Mouse (Mus musculus) CH12.LX (cell line): Measurements from ENCODE around the gene Zswim1.

Experiments
- CTCF ChIP-seq, 2 experiments: IDR thresholded peaks in 1 of 2; conservative IDR thresholded peaks in 1 of 2; 2 replicates each; pipeline ENCODE4 v1.5.1; 2011 to 2012; ENCODE audit warnings: low read depth in 2 of 2, low read length in 2 of 2, improper control_type of control experiment in 1 of 2, inconsistent platforms in 1 of 2, mild to moderate bottlenecking in 1 of 2, moderate library complexity in 1 of 2
- E2F4 ChIP-seq: IDR thresholded peaks from 2 replicates; pipeline ENCODE4 v1.6.1; 2011; ENCODE audit warnings: low read depth, low read length, improper control_type of control experiment; ENCODE audit not compliant: insufficient replicate concordance
- MAFK ChIP-seq: IDR thresholded peaks from 2 replicates; pipeline ENCODE4 v1.6.1; 2011; ENCODE audit warnings: low read length, improper control_type of control experiment; ENCODE audit not compliant: insufficient replicate concordance
- POLR2A ChIP-seq: IDR thresholded peaks from 2 replicates; pipeline ENCODE4 v1.6.1; 2011; ENCODE audit warnings: low read depth, mild to moderate bottlenecking, improper control_type of control experiment, low read length
- POLR2AphosphoS2 ChIP-seq: IDR thresholded peaks from 2 replicates; pipeline ENCODE4 v1.6.1; 2011; ENCODE audit warnings: low read depth, low read length, improper control_type of control experiment
- RCOR1 ChIP-seq: conservative IDR thresholded peaks from 2 replicates; pipeline ENCODE4 v1.6.1; 2012; ENCODE audit warnings: low read depth, mild to moderate bottlenecking, inconsistent platforms, low read length, improper control_type of control experiment
- SIN3A ChIP-seq: IDR thresholded peaks from 2 replicates; pipeline ENCODE4 v1.6.1; 2012; ENCODE audit warnings: low read length, improper control_type of control experiment, inconsistent platforms

DNA sequence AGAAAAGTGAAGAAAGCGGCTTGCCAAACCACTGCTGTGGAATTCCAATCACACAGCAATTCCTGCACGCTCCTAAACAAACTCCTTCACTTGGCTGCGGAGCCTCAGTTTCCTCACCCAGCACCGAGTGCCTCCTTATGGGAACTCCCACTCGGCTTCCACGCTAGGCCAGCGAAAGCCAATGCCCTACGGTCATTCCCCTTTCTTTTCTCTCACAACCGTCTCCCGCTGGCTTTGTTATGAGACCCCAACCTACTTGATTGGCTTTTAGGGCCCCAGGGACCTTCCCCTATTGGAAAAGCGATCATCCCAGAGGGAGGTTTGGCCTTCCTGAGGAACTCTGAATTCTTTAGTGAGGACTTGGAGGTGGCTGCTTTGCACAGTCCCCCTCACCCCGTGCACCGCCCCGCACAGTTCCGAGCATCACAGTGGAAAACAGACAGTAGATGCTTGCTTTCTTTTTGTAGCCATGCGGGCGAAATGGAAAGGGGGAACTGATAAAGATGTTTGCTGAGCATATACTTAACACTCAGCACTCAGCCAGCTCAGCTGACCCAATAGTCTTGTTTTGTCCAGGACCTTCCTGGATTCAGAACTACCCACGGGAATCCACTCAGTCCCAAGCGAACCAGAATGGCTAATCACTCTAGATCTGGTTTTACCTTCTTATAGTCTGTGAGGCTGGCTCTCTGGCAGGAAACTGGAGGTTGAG, 35.5 kb downstream of the Zswim1 start:
- no peak for TF ChIP-seq CTCF (conservative IDR thresholded peaks at IDR 0.05 in 1 of 2, IDR thresholded peaks at IDR 0.05 in 1 of 2; ENCODE audit: low read depth in 2 of 2, low read length in 2 of 2)
- TF ChIP-seq E2F4, result no peak
- TF ChIP-seq RCOR1, result no peak
- no peak for TF ChIP-seq SIN3A
- TF ChIP-seq POLR2A, result no peak
- no peak for TF ChIP-seq POLR2AphosphoS2
- TF ChIP-seq MAFK, result no peak
